Mouse (Mus musculus) monocyte, adult 5-6 weeks (primary cell): ENCODE measurements around the gene Foxp2. TPM values are rescaled to one million over a fixed set of nuclear protein-coding genes. Genes with fewer than 3 reads are reported as not detected.

Experiments
- ATAC-seq: fragments of 153-309, 156-312 bp; replicated peaks from 2 replicates; pipeline ENCODE4 v1.8.0; 2017; ENCODE audit warnings: mild to moderate bottlenecking; ENCODE audit not compliant: low TSS enrichment, insufficient number of reproducible peaks, severe bottlenecking, poor library complexity, low FRiP score
- total RNA-seq: library from RNA; stranded (forward); fragments of 200-1000, 200-491, 200-594 nt; gene quantifications from 3 replicates; pipeline ENCODE4 v1.2.3, GENCODE M21; 2017

Gene Foxp2
- total RNA-seq, 1 experiment from 2014 or later: not detected

GRCm38 (mm10) chr6:15029446-15030125 is 128.4 kb downstream of the Foxp2 start:
- no peak for ATAC-seq

GRCm38 (mm10) chr6:15063246-15063645 is 162.1 kb downstream of the Foxp2 start:
- ATAC-seq: no peak

- no peak for ATAC-seq
Observed at GRCm38 (mm10) chr6:15101548-15101947, 200.4 kb downstream of the Foxp2 start.

DNA sequence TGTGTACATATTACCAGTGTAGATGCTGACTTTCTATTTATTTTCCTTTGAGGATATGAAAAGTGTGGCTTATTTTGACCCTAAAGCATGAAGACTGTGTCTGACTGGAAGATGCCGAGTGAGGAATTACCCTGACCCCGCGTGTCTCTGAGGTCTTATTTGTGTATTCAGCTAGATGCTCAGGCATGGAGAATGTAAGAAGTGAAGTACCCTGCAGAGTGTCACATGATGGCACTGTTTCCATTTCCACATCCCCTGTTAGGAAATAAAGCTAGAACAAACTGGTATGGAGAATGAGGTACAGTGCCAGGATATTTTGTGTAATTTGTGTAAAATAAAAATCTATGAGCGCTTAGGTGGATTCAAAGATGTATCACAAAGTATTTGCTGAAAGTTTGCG is 219.8 kb downstream of the Foxp2 start:
- no peak for ATAC-seq

- ATAC-seq: no peak
Observed at GRCm38 (mm10) chr6:15121339-15121738, 220.2 kb downstream of the Foxp2 start.

GRCm38 (mm10) chr6:15130142-15130541 is 229.0 kb downstream of the Foxp2 start:
- ATAC-seq: no peak

- no peak for ATAC-seq
Observed at GRCm38 (mm10) chr6:15142094-15142493, 240.9 kb downstream of the Foxp2 start.

- ATAC-seq: no peak
Observed at GRCm38 (mm10) chr6:15151619-15152018, 250.5 kb downstream of the Foxp2 start.

DNA sequence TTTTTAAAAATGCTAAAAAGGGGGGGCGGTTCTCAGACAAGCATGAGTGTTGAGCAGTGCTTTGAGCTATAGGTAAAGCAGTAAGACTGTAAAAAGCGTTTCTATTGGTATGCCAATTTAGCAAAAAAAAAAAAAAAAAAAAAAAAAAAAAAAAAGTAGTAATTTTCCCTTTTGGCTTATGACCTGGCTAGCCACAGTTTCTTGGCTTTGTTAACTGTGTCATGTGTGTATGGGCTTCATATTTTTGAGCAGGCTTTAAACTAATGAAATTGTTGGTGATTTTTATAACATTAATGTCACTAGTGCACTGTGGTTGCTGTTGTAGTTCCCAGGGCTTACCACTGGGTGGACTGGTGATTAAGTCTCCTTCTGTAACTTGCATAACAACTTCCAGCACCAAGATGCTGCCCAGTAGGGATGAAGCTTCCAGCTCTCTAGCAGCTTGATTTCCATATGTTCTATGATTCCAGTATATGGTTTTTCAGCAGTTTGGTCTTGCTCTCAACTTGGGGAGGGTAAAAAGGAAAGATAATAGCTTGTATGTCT is 262.4 kb downstream of the Foxp2 start:
- ATAC-seq: no peak

- ATAC-seq: no peak
Observed at GRCm38 (mm10) chr6:15176754-15177153, 275.6 kb downstream of the Foxp2 start.

- no peak for ATAC-seq
Observed at GRCm38 (mm10) chr6:15192877-15193276, 291.7 kb downstream of the Foxp2 start.

- no peak for ATAC-seq
Observed at GRCm38 (mm10) chr6:15242176-15242942, 341.2 kb downstream of the Foxp2 start.

- no peak for ATAC-seq
Observed at GRCm38 (mm10) chr6:15257393-15257792, 356.2 kb downstream of the Foxp2 start.

DNA sequence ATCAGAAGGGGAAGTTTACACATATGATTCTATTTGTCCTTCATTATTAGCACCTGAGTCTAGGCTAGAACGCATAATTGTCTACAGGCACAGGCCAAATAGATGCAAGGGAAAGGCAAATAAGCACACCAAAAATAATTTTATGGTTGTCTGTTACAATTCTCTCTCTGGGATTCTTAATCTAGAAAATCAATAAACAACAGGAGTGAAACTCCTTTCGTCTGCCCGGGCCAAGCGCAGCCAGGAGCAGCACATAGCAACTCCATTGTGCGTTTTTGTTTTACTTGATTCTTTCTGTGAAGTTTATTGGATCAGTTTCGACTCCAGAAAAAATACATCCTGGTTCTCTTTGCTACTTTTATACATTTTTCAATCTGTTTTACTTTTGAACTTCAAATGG is 356.7 kb downstream of the Foxp2 start:
- ATAC-seq: no peak

- no peak for ATAC-seq
Observed at GRCm38 (mm10) chr6:15268136-15268535, 367.0 kb downstream of the Foxp2 start.

DNA sequence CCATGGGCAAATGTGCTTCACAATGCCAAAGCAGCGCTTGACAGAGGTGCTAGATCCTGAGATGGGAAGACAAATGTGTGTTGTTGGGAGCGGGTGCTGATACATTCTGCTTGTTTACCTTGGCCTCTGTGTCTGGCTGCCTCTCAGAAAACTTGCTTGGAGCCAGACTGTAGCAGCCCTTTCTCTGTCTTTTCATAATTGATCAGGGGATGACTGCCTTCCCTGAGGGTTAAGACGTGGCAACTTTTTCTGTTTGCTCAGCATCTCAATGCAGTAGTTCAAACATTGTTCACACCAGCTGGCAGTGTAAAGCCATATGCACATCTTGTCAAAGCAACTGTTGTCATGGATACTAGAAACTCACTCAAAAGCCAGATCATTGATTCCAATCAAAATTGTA is 384.1 kb downstream of the Foxp2 start:
- no peak for ATAC-seq

GRCm38 (mm10) chr6:15294081-15294480 is 392.9 kb downstream of the Foxp2 start:
- no peak for ATAC-seq

GRCm38 (mm10) chr6:15299279-15299678 is 398.1 kb downstream of the Foxp2 start:
- no peak for ATAC-seq

DNA sequence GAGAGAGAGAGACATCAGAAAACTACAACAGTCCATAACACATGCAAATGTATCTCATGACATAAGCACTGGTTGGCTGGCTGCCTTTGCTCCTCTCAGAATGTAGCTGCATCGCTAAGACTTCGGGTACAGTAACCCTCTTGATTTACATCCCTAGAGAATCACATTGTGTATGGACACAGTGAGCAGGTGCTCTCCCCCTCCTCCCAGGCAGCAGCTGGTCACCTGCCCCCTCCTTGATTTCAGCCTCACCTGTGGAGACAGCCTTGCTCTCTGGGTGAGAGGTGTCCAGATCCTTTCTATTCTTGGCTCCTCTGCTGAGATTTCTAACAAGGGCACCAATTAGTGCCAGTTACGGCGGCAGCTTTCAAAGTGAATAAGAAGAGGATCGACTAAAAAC is 409.5 kb downstream of the Foxp2 start:
- no peak for ATAC-seq

- ATAC-seq: no peak
Observed at GRCm38 (mm10) chr6:15316948-15317347, 415.8 kb downstream of the Foxp2 start.
